Mouse (Mus musculus) embryonic facial prominence, embryonic 14.5 days (tissue): ENCODE results near the gene Cd82. TPM values are rescaled to one million over a fixed set of nuclear protein-coding genes. Genes with fewer than 3 reads are reported as not detected.
A peak's percentile ranks its signal among the peaks of the same experiment; 100 is the strongest.

ENCODE experiments used
- ATAC-seq: fragments of 200-750 bp; cut with Nextera tagmentation; 2 replicates; pipeline ENCODE4 v1.8.0; 2017; ENCODE audit warnings: low read depth, moderate number of reproducible peaks, moderate TSS enrichment
- DNase-seq: peaks from one replicate; pipeline ENCODE4 v3.0.0-alpha.2; 2015; ENCODE audit warnings: low spot score
- H3K27ac ChIP-seq: fragments of 300-500 bp; sonication (generic); replicated peaks from 2 replicates; pipeline ENCODE4 v1.5.1; 2014; ENCODE audit warnings: low read depth, mild to moderate bottlenecking, low read length, moderate library complexity
- H3K27me3 ChIP-seq: fragments of 300-500 bp; sonication (generic); replicated peaks from 2 replicates; pipeline ENCODE4 v1.6.1; 2014; ENCODE audit warnings: low read length; ENCODE audit not compliant: control insufficient read depth, insufficient read depth
- H3K36me3 ChIP-seq: fragments of 300-500 bp; sonication (generic); 2 replicates; pipeline ENCODE4 v1.6.1; 2014; ENCODE audit warnings: low read length, mixed read lengths; ENCODE audit not compliant: control insufficient read depth, insufficient read depth
- H3K4me1 ChIP-seq: fragments of 300-500 bp; sonication (generic); 2 replicates; pipeline ENCODE4 v1.6.1; 2014; ENCODE audit warnings: antibody characterized with exemption, low read length; ENCODE audit not compliant: control insufficient read depth, insufficient read depth
- H3K4me2 ChIP-seq: fragments of 300-500 bp; sonication (generic); 2 replicates; pipeline ENCODE4 v1.6.1; 2014; ENCODE audit warnings: low read depth, mild to moderate bottlenecking, low read length, moderate library complexity, mixed read lengths
- H3K4me3 ChIP-seq: fragments of 300-500 bp; sonication (generic); 2 replicates; pipeline ENCODE4 v1.5.1; 2014; ENCODE audit warnings: low read depth, mild to moderate bottlenecking, low read length
- H3K9ac ChIP-seq: fragments of 300-500 bp; sonication (generic); 2 replicates; pipeline ENCODE4 v1.6.1; 2014; ENCODE audit warnings: low read depth, mild to moderate bottlenecking, low read length, moderate library complexity, mixed read lengths
- H3K9me3 ChIP-seq: fragments of 300-500 bp; sonication (generic); 2 replicates; pipeline ENCODE4 v1.6.1; 2016; ENCODE audit warnings: low read length; ENCODE audit not compliant: control insufficient read depth
- whole genome bisulfite sequencing: fragments of 180-500 bp; shearing (Covaris S2); extraction: QIAGEN DNeasy Blood & Tissue Kit; methylation state at CpG from one replicate; pipeline ENCODE4 v1.1.7; 2014; 5-methylcytosine and 5-hydroxymethylcytosine counted together
- polyA plus RNA-seq: library from polyadenylated mRNA; unstranded; fragments of >200 nt; fragmentation: Nextera tagmentation; extraction: Ambion mirVana; gene quantifications from 2 replicates; pipeline ENCODE4 v1.2.1, GENCODE M21; 2014

The Cd82 gene
- polyA plus RNA-seq, 1 experiment from 2014 or later: 46.9 TPM

- no peaks in the 10 kb centered on the region for H3K36me3 ChIP-seq
- H3K27ac ChIP-seq: no peak overlapping the region
- DNase-seq (no peak), ATAC-seq (no peak)
- H3K4me3 ChIP-seq: no peak overlapping the region
- WGBS: 83% methylated on average over 12 of the region's 12 CpGs
- no peaks in the 10 kb centered on the region for H3K9me3 ChIP-seq
- no peaks in the 10 kb centered on the region for H3K27me3 ChIP-seq
- no peak overlapping the region for H3K4me2 ChIP-seq
- no peak overlapping the region for H3K9ac ChIP-seq
- H3K4me1 ChIP-seq: no peaks in the 10 kb centered on the region
Observed at GRCm38 (mm10) chr2:93419971-93420370, 43.0 kb downstream of the Cd82 start.

- no peaks in the 10 kb centered on the region for H3K27me3 ChIP-seq
- DNase-seq: peak; percentile 79
Observed at GRCm38 (mm10) chr2:93418396-93418795, 44.5 kb downstream of the Cd82 start.

DNA sequence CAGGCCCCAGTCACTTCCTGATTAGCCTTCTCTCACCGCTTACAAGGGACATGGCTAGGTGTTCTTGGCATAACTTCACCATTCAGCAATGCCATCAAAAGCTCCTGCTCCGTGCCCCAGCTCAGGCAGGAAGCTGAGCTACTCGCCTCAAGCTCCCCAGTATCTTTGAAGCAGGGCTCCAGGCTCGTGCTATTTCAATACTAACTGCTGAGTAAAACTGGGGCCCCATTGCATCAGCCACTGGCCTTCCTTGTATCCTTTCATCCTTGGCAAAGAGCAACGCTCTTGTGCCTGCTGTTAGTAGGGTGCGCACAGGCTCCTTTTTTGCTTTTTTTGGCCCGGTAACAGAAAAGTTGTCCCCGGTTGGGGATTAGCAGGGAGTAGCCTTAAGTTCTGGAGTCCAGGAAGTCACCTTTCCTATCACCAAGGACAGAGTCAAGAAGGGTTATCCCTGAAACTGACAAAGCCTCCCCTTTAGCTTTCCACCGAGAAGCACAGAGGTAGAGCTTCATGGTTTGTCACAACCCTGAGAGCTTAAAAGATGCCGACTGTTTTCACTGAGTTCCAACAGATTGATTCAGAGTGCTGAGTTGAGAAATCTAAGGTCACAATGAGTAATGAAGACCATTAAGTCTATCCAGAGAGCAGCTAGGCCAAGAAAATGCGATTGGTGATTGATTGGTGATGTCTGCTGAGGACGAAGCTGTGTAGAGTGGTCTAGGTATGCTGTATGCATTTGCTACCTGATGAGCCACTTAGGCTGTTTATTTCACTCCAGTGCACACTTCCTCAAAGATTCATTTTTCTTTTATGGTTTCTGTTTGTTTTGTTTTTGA, 45.8 kb downstream of the Cd82 start:
- H3K36me3 ChIP-seq: no peaks in the 10 kb centered on the region
- 79% methylated on average over 12 of the region's 12 CpGs for WGBS
- no peaks in the 10 kb centered on the region for H3K4me1 ChIP-seq
- ATAC-seq: no peak
- no peak overlapping the region for H3K9ac ChIP-seq
- DNase-seq: no peak
- no peaks in the 10 kb centered on the region for H3K9me3 ChIP-seq
- no peak overlapping the region for H3K4me2 ChIP-seq
- H3K27ac ChIP-seq: no peak overlapping the region
- no peak overlapping the region for H3K4me3 ChIP-seq
- H3K27me3 ChIP-seq: no peaks in the 10 kb centered on the region

More at GRCm38 (mm10) chr2:93418396-93418795, 44.5 kb downstream of the Cd82 start:
- no peaks in the 10 kb centered on the region for H3K36me3 ChIP-seq
- no peaks in the 10 kb centered on the region for H3K9me3 ChIP-seq
- H3K4me1 ChIP-seq: no peaks in the 10 kb centered on the region
- H3K4me2 ChIP-seq: no peak overlapping the region
- ATAC-seq: peak; percentile 64
- H3K27ac ChIP-seq: no peak overlapping the region
- H3K4me3 ChIP-seq: no peak overlapping the region
- H3K9ac ChIP-seq: no peak overlapping the region
- 7% methylated on average over 7 of the region's 8 CpGs for WGBS

DNA sequence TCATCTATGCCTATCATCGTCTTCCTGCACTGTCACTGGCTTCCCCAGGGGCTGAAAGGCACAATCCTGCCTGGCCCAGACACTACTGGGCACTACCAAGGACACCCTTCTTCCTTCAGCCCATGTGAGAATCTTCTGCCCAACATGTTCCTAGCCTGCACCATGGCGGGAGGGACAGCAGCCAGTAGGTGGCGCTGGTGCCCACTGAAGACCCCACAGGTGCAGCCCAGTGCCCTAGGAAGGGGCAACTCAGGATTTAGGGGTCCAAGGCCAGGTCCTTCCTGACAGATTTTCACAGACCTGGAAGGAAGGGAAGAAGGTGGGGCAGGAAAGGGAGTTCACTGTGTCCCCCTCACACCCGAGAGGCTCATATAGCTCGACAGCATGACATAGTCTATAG, 47.7 kb downstream of the Cd82 start:
- Histone ChIP-seq H3K27ac (no peak overlapping the region), H3K4me1 (no peaks in the 10 kb centered on the region), H3K9me3 (no peaks in the 10 kb centered on the region), H3K27me3 (no peaks in the 10 kb centered on the region), H3K4me2 (no peak overlapping the region), H3K4me3 (no peak overlapping the region), H3K9ac (no peak overlapping the region), H3K36me3 (no peaks in the 10 kb centered on the region)
- WGBS: 39% methylated on average over 5 of the region's 5 CpGs
- ATAC-seq: 0 out of 2 replicates have a peak, but pooled peaks have one; percentile 5
- DNase-seq: no peak

- no peak for DNase-seq
- no peaks in the 10 kb centered on the region for H3K4me1 ChIP-seq
- H3K9ac ChIP-seq: no peak overlapping the region
- 86% methylated on average over 9 of the region's 9 CpGs for WGBS
- H3K4me2 ChIP-seq: no peak overlapping the region
- no peaks in the 10 kb centered on the region for H3K9me3 ChIP-seq
- H3K36me3 ChIP-seq: no peaks in the 10 kb centered on the region
- no peaks in the 10 kb centered on the region for H3K27me3 ChIP-seq
- no peak overlapping the region for H3K27ac ChIP-seq
- no peak overlapping the region for H3K4me3 ChIP-seq
- ATAC-seq: no peak
Observed at GRCm38 (mm10) chr2:93414163-93414562, 48.8 kb downstream of the Cd82 start.

DNA sequence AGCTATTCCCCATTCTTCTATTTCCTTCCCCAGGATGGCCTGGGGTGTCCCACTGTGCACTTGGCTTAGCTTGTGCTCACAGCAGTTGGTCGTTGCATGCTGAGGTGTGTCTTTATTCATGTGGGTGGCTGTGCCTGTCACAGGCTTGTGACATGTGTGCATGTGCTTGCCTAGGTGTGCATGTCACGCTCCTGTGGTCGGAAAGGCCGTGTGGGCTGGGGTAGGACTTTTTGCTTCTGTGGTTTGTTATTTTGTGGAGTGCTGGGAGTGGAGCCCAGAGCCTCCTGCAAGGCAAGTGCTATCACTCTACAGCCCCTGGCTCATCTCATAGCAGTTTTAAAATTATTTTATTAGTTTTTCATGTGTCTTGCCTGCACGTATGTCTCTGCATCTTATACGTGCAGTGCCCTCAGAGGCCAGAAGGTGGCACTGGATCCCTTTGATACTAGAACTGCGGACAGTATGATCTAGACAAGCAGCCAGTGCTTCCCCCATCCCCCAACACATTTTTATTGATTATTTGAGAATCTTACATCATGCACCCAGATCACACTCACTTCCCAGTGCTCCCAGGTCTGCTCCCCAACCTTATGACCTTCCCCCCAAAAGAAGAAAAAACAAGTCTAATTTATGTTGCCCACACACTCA, 49.4 kb downstream of the Cd82 start:
- Histone ChIP-seq H3K4me1 (no peaks in the 10 kb centered on the region), H3K36me3 (no peaks in the 10 kb centered on the region), H3K4me3 (no peak overlapping the region), H3K9me3 (no peaks in the 10 kb centered on the region), H3K9ac (no peak overlapping the region), H3K27ac (no peak overlapping the region), H3K4me2 (no peak overlapping the region), H3K27me3 (no peaks in the 10 kb centered on the region)
- 48% methylated on average over 7 of the region's 7 CpGs for WGBS
- peak; percentile 59 for DNase-seq
- ATAC-seq: no peak

DNA sequence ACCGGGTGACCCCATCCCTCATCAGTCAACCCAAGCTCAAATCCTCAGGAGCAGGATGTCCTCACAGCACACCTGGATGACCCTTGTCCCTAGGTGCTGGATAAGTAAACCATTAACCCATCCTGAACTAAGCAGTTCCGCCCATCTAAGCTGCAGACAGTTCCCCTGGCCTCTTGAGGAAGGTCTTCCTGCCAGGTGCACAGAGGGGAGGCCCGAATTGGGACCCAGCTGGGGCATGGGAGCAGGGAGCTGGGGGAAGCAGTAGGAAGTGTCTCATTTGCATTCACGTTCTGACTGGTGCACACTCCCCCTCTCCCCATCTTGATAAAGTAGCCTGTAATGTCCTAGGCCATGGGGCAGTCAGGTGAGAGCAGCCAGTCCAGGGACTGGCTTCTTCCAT, 50.8 kb downstream of the Cd82 start:
- H3K4me1 ChIP-seq: no peaks in the 10 kb centered on the region
- no peaks in the 10 kb centered on the region for H3K27me3 ChIP-seq
- WGBS: 48% methylated on average over 4 of the region's 4 CpGs
- H3K9ac ChIP-seq: no peak overlapping the region
- no peak overlapping the region for H3K4me3 ChIP-seq
- H3K36me3 ChIP-seq: no peaks in the 10 kb centered on the region
- no peaks in the 10 kb centered on the region for H3K9me3 ChIP-seq
- no peak for ATAC-seq
- H3K4me2 ChIP-seq: no peak overlapping the region
- no peak for DNase-seq
- no peak overlapping the region for H3K27ac ChIP-seq

DNA sequence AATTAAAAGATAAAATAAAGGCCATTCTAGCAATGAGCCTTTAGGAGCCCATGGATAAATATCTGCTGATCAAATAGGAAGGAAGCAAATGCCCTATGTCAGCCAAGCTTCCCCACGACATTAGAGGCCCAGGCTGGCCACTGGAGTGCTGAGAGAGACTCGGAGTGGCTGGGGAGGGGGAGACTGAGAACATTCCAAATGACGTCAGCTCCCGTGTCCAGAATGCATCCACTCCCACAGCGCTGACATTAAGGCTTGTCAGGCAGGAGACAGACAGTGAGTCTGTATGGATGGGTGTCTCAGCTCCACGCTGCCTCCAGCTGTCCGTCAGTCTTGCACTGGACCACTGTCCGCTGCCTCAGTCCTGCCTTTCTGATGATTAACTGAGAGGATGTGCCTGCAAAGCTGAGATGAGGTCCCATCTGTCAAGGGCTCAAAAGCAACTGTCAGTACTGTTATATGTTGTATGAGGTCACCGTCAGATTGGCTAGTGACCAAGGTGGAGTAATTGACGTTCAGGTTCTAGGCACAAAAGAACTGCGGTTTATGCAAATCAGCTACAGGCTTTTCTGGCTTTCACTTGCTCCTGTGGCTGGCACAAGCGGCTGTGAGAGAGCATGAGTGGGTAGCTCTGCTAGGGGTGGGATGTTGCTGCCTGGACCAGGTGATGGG, 51.9 kb downstream of the Cd82 start:
- no peaks in the 10 kb centered on the region for H3K4me1 ChIP-seq
- H3K4me3 ChIP-seq: no peak overlapping the region
- H3K9me3 ChIP-seq: no peaks in the 10 kb centered on the region
- 53% methylated on average over 12 of the region's 12 CpGs for WGBS
- ATAC-seq (no peak), DNase-seq (no peak)
- no peak overlapping the region for H3K9ac ChIP-seq
- H3K27me3 ChIP-seq: no peaks in the 10 kb centered on the region
- no peak overlapping the region for H3K4me2 ChIP-seq
- no peak overlapping the region for H3K27ac ChIP-seq
- no peaks in the 10 kb centered on the region for H3K36me3 ChIP-seq
